Mouse (Mus musculus): ENCODE data around the gene Enpp5.

DNA sequence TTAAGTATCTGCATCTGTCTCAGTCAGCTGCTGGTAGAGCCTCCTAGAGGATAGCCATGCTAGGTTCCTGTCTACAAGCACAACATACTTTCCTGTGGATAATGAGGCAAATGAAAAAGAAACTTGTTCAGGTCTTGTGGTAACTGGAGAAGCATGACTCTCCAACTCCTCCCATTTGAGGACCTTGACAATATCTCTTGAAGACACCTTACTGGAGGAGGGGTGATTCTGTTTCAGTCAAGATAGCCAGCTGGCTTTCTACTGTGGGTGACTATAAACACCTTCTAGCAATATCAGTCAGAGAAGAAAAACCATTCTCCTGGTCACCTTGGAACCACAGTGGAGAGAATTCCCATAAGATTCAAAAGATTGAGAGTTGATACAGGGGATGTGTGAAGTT is 20.5 kb upstream of the Enpp5 start:
- TF ChIP-seq CTCF (IDR thresholded peaks at IDR 0.05; ENCODE audit: insufficient read depth, low read length), result no peak
- TF ChIP-seq POLR2A (IDR thresholded peaks at IDR 0.05; ENCODE audit: borderline replicate concordance, extremely low read depth, low read depth, low read length), result no peak

Measured in lung, adult 2 months (tissue).